Mouse (Mus musculus) brain, embryonic 14.5 days (tissue): Measurements from ENCODE around the gene Rab8a.

Experiments
- CTCF ChIP-seq: fragments of 200-500 bp; IDR thresholded peaks from 2 replicates; pipeline ENCODE4 v1.5.1; 2012; ENCODE audit warnings: inconsistent platforms, mild to moderate bottlenecking, moderate library complexity, borderline replicate concordance; ENCODE audit not compliant: insufficient read depth, insufficient read length; ENCODE audit errors: extremely low read depth
- POLR2A ChIP-seq: fragments of 200-500 bp; IDR thresholded peaks from 2 replicates; pipeline ENCODE4 v1.6.1; 2012; ENCODE audit warnings: mild to moderate bottlenecking, inconsistent platforms, borderline replicate concordance; ENCODE audit not compliant: poor library complexity, insufficient read depth, insufficient read length, severe bottlenecking; ENCODE audit errors: extremely low read depth

- TF ChIP-seq CTCF, result no peak
- TF ChIP-seq POLR2A, result no peak
Observed at GRCm38 (mm10) chr8:72218781-72219540, 58.0 kb downstream of the Rab8a start.
